Mouse (Mus musculus) heart, postnatal 10 days (tissue): ENCODE measurements around the gene Gm13124. TPM values are rescaled to one million over a fixed set of nuclear protein-coding genes. Genes with fewer than 3 reads are reported as not detected.
A peak's percentile ranks its signal among the peaks of the same experiment; 100 is the strongest.
"Not testable (repeated sequence)": the region's sequence is repeated elsewhere in the genome, so short reads cannot be mapped to it uniquely, and the experiment has no call there.

Experiments used
- DNase-seq, 2 experiments: peaks; one replicate each; pipeline ENCODE4 v3.0.0; 2021
- intact Hi-C: fragments of 180-260 bp; cut with DNase I; formaldehyde crosslinking; loops from one replicate; pipeline ENCODE4 v1.15.1; 2025
- total RNA-seq, 2 experiments: library from RNA; stranded (reverse); gene quantifications; 2 replicates each; pipeline ENCODE4 v1.2.3; 2021

The Gm13124 gene
- total RNA-seq = not detected

- DNase-seq = no peak
- intact Hi-C loops = no loop called here
These were observed at the start of gene Gm13124 for GRCm38 (mm10) chr4:144565034-144565433. TSS of gene Gm13124 (minus strand) at chr4:144565134.

DNA sequence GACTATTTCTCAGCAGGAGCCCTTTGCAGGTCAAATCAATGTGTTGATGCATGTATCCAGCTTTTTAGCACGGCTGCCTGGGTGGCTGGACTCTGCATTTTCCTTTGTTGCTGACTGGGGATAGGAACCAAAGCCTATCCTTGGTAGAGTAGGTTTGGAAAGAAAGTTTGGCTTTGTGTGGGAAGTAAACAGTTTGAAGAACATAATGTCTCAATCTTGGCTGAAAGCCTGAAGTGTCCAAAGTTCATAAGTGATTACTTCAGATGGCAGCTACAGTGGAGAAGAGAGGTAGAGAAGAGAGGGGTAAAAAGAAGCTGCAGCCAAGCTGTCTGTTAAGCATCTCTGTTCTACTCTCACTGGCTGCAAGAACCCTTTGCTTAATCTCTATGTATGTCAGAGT lies 49.7 kb upstream of the Gm13124 start:
- intact Hi-C loops = no loop called here
- DNase-seq = no peak

DNA sequence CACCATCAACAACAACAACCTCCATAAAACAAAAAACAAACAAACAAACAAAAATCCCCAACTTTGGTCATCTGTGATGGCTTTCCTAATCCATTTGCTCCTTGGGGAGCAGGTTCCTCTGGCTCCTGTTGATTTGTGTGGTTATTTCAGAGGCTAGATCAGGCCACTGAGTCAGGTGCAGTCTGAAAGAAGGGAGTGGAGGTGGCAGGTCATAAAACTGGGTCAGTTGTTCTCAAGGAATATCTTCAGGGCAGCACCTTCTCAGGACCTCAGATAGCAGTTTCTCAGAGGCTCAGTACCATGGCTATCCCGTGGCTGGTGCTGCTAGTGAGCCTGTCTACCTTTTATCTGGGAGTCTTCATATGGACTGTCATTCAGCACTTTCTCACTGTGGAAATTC lies 48.5 kb upstream of the Gm13124 start, which contains the start of gene Aadacl4:
TSS of gene Aadacl4 (plus strand) at position 301 of the 400 bp plus-strand sequence.
- DNase-seq = no peak

GRCm38 (mm10) chr4:144592790-144593189 lies 27.9 kb upstream of the Gm13124 start:
- intact Hi-C loops = no loop called here

More for the DNA sequence above, 48.5 kb upstream of the Gm13124 start, which contains the start of gene Aadacl4:
- intact Hi-C loops = no loop called here

GRCm38 (mm10) chr4:144586207-144586606 lies 21.3 kb upstream of the Gm13124 start:
- intact Hi-C loops = not testable (repeated sequence)

More at GRCm38 (mm10) chr4:144592790-144593189, 27.9 kb upstream of the Gm13124 start:
- DNase-seq = no peak

DNA sequence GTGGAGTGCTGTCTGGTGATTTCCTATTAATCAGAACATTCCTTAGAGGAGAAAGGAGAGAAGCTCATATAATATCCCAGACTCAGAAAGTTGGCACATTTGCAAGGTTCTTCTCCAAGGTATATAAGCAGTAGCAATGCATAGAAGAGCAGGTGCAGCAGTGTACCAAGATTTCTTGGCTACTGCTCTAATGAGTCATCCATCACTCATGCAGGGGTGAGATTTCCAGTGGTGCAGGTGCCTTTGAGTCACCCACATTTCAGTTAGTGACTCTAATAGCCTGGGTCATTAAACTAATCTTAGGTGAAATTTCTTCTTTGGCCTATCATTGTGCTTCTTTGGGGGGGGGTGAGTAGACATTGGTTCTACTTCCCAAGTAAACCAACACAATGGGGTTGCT lies 2.8 kb upstream of the Gm13124 start:
- intact Hi-C loops = no loop called here
- DNase-seq = no peak

More at GRCm38 (mm10) chr4:144586207-144586606, 21.3 kb upstream of the Gm13124 start:
- not testable (repeated sequence) for DNase-seq

GRCm38 (mm10) chr4:144561205-144561604 lies 3.7 kb downstream of the Gm13124 start:
- intact Hi-C loops = no loop called here
- no peak for DNase-seq

- intact Hi-C loops = no loop called here
- DNase-seq = peak in 1 of 2 experiments; percentile 5
These were observed 5.1 kb downstream of the Gm13124 start for GRCm38 (mm10) chr4:144559792-144560191.

- no peak for DNase-seq
- intact Hi-C loops = no loop called here
These were observed 13.8 kb downstream of the Gm13124 start for GRCm38 (mm10) chr4:144551156-144551555.

DNA sequence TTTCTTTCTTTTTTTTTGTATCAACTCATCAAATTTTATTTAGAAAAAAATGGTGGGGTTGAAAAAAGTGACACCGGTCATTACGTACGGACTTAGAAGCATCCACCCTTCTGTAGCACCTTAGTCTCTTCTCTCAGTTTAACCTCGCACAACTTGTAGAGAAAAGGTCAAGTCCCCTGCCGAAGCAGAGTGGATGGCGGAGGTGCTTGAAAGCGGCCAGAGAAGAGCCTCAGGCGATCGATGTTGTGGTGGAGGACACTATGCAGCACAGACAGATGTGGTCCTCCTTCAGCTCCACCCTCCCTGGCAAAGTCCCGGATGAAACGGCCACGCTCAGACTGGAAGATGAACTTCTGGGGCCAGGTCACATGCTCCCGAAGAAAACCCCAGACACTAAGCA lies 19.6 kb downstream of the Gm13124 start:
- DNase-seq, intact Hi-C loops: not testable (repeated sequence)

- no peak for DNase-seq
- intact Hi-C loops = no loop called here
These were observed 20.2 kb downstream of the Gm13124 start for GRCm38 (mm10) chr4:144544689-144545088.

DNA sequence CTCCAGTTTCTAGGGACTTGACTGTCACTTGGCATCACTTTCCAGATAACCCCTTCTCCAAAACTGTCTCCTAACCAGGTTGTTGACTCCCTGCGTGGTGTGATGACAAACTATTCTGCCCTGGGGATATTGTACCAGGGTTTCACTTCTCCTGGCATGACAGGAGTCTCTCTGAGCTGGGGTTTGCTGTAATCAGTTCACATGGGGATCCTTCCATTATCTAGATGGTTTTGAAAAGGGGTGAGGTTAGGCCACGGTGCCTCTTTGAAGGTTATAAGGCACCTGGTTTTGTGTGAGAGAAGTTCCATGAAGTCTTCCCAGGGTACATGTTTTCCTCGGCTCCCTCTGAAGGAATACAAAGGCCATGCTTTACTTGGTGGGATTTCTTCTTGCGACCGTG lies 45.4 kb downstream of the Gm13124 start, which contains the start of gene 9430007A20Rik:
TSS of gene 9430007A20Rik (plus strand) at position 301 of the 400 bp plus-strand sequence.
- no peak for DNase-seq
- intact Hi-C loops = no loop called here

GRCm38 (mm10) chr4:144506518-144506917 lies 58.4 kb downstream of the Gm13124 start:
- DNase-seq = no peak
- intact Hi-C loops = no loop called here

Other genes starting within 250 kb of the Gm13124 start
- gene Gm13128, start 234.9 kb downstream of the Gm13124 start, total RNA-seq = not detected
- not detected for gene Gm13119, start 207.2 kb downstream of the Gm13124 start, total RNA-seq
- not detected for gene Pramef20, start 187.2 kb downstream of the Gm13124 start, total RNA-seq
- not detected for gene Pramef12, start 156.7 kb downstream of the Gm13124 start, total RNA-seq
- gene 1700012P22Rik, start 126.4 kb downstream of the Gm13124 start, total RNA-seq = not detected
- gene Gm9944, start 111.8 kb downstream of the Gm13124 start, total RNA-seq = not detected
- gene Aadacl3, start 101.4 kb downstream of the Gm13124 start, total RNA-seq = not detected
- not detected for gene 9430007A20Rik, start 45.3 kb downstream of the Gm13124 start, total RNA-seq
- not detected for gene Aadacl4, start 48.6 kb upstream of the Gm13124 start, total RNA-seq
- not detected for gene Gm436, start 121.2 kb upstream of the Gm13124 start, total RNA-seq
- gene Gm13178, start 156.3 kb upstream of the Gm13124 start, total RNA-seq = not detected
- gene Gm438, start 221.4 kb upstream of the Gm13124 start, total RNA-seq = not detected